Mouse (Mus musculus) thymus, postnatal 36 days (tissue): ENCODE data around the gene Crlf2.

Experiments
- DNase-seq, 2 experiments: peaks; one replicate each; pipeline ENCODE4 v3.0.0; 2022; ENCODE audit warnings: mixed read lengths in 2 of 2

The Crlf2 gene

GRCm38 (mm10) chr5:109547112-109547511 lies 11.7 kb downstream of the Crlf2 start:
- no peak for DNase-seq

GRCm38 (mm10) chr5:109509679-109510078 lies 49.1 kb downstream of the Crlf2 start:
- DNase-seq, result no peak

GRCm38 (mm10) chr5:109506729-109507128 lies 52.1 kb downstream of the Crlf2 start:
- DNase-seq, result no peak
